Mouse (Mus musculus) hindbrain, postnatal 0 days (tissue): ENCODE data around the gene Gnl1. TPM values are rescaled to one million over a fixed set of nuclear protein-coding genes. Genes with fewer than 3 reads are reported as not detected.

Source experiments
- ATAC-seq: fragments of 200-750 bp; cut with Nextera tagmentation; 2 replicates; pipeline ENCODE4 v1.8.0; 2017; ENCODE audit warnings: mild to moderate bottlenecking, moderate TSS enrichment, moderate library complexity
- DNase-seq: peaks from one replicate; pipeline ENCODE4 v3.0.0-alpha.2; 2015; ENCODE audit warnings: low spot score
- H3K27ac ChIP-seq: fragments of 300-500 bp; sonication (generic); 2 replicates; pipeline ENCODE4 v1.5.1; 2014; ENCODE audit warnings: mild to moderate bottlenecking
- H3K27me3 ChIP-seq: fragments of 300-500 bp; sonication (generic); 2 replicates; pipeline ENCODE4 v1.6.1; 2014; ENCODE audit warnings: low read length, mixed read lengths; ENCODE audit not compliant: insufficient read depth
- H3K36me3 ChIP-seq: fragments of 300-500 bp; sonication (generic); 2 replicates; pipeline ENCODE4 v1.6.1; 2014; ENCODE audit warnings: low read length, mixed read lengths; ENCODE audit not compliant: insufficient read depth
- H3K4me1 ChIP-seq: fragments of 300-500 bp; sonication (generic); 2 replicates; pipeline ENCODE4 v1.6.1; 2014; ENCODE audit warnings: antibody characterized with exemption, low read length, mixed read lengths; ENCODE audit not compliant: insufficient read depth
- H3K4me2 ChIP-seq: fragments of 300-500 bp; sonication (generic); 2 replicates; pipeline ENCODE4 v1.6.1; 2014; ENCODE audit warnings: low read depth, mild to moderate bottlenecking, low read length, moderate library complexity, mixed read lengths
- H3K4me3 ChIP-seq: fragments of 300-500 bp; sonication (generic); 2 replicates; pipeline ENCODE4 v1.5.1; 2014; ENCODE audit warnings: low read length
- H3K9ac ChIP-seq: fragments of 300-500 bp; sonication (generic); replicated peaks from 2 replicates; pipeline ENCODE4 v1.6.1; 2014; ENCODE audit warnings: mild to moderate bottlenecking, low read length, moderate library complexity, mixed read lengths
- H3K9me3 ChIP-seq: fragments of 300-500 bp; sonication (generic); 2 replicates; pipeline ENCODE4 v1.6.1; 2016; ENCODE audit warnings: low read length, mixed read lengths
- CTCF ChIP-seq: IDR thresholded peaks from 2 replicates; pipeline ENCODE4 v1.5.1; 2016; ENCODE audit warnings: antibody characterized with exemption, control low read depth, low read depth
- WGBS: fragments of 180-500 bp; shearing (Covaris S2); extraction: QIAGEN DNeasy Blood & Tissue Kit; methylation state at CpG from one replicate; pipeline ENCODE4 v1.1.7; 2014; 5-methylcytosine and 5-hydroxymethylcytosine counted together
- polyA plus RNA-seq: library from polyadenylated mRNA; unstranded; fragments of >200 nt; fragmentation: Nextera tagmentation; extraction: Ambion mirVana; gene quantifications from 2 replicates; pipeline ENCODE4 v1.2.1, GENCODE M21; 2015
- total RNA-seq: library from RNA; depleted of rRNA; stranded (reverse); fragments of >200 nt; gene quantifications from 2 replicates; pipeline ENCODE4 v1.2.3, GENCODE M21; 2014

The Gnl1 gene
- total and polyA plus RNA-seq, 2 experiments from 2014 or later, result 76.2 to 106 TPM

DNA sequence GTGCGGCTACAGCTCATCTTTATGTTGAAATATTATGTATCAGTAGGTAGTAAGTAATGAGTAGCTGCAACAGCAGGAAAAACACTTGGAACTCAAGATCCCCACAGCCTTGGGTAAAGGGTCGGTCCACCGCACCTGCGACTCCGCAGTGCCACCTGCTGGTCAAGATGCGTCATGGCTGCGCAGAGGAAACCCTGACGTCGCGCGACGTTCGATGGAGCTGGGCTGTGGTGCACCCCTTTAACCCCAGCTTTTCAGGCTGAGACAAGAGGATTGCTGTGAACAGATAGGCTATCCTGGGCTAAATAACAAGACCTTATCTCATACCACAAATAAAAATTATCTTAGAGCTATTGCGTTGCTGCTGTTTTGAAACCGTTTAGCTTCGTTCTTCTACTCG, 14.0 kb downstream of the Gnl1 start:
- Histone ChIP-seq H3K9me3 (no peaks in the 10 kb centered on the region), H3K27me3 (no peaks in the 10 kb centered on the region), H3K9ac (no peak overlapping the region; the same call in 1 of the 2 replicates), H3K36me3 (peaks cover 7% of the 10 kb centered on the region), H3K27ac (peak overlapping the region; percentile 77; the same call in 1 of the 2 replicates), H3K4me2 (peak overlapping the region; percentile 66), H3K4me1 (no peaks in the 10 kb centered on the region), H3K4me3 (peak overlapping the region; percentile 57)
- TF ChIP-seq CTCF, result peak; percentile 99
- 7% methylated on average over 17 of the region's 17 CpGs for WGBS
- DNase-seq, result peak; percentile 93
- ATAC-seq, result peak; percentile 77

DNA sequence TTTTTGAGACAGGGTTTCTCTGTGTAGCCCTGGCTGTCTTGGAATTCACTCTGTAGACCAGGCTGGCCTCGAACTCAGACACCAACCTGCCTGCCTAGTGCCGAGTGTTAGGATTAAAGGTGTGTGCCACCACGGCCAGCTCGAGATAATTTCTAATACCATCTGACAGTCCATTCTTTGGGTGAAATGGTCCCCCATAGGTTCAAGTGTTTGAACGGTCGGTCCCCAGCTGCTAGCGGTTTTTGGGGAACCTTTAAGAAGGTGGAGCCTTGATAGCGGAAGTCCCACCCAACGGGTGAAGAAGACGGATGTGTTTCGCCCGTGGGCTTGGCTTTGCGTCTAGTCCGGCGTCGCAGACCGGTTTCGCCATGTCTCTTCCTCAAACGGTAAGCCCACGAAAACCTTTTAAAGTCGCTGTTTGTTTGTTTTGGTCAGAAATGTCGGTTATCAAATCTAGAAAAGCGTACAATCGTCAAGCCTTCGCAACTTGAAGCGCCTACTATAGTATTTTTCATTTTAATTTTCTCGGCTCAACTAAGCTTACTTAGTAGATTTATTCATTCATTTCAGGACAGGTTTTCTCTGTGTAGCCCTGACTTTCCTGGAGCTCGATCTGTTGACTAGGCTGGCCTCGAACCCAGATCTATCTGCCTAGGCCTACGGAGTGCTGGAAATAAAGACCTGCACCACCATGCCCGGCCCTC, 14.7 kb downstream of the Gnl1 start:
- H3K9me3 ChIP-seq, result no peaks in the 10 kb centered on the region
- ATAC-seq (peak; percentile 65), DNase-seq (peak; percentile 94)
- peak overlapping the region; percentile 77 for H3K27ac ChIP-seq
- peak overlapping the region; percentile 57 for H3K4me3 ChIP-seq
- peak overlapping the region; percentile 66 for H3K4me2 ChIP-seq
- H3K4me1 ChIP-seq, result no peaks in the 10 kb centered on the region
- WGBS, result 3% methylated on average over 31 of the region's 31 CpGs
- 0 out of 2 replicates have a peak, but pooled peaks cover under 1% of the 10 kb centered on the region for H3K36me3 ChIP-seq
- no peaks in the 10 kb centered on the region for H3K27me3 ChIP-seq
- no peak for TF ChIP-seq CTCF
- H3K9ac ChIP-seq, result peak overlapping the region; percentile 65

DNA sequence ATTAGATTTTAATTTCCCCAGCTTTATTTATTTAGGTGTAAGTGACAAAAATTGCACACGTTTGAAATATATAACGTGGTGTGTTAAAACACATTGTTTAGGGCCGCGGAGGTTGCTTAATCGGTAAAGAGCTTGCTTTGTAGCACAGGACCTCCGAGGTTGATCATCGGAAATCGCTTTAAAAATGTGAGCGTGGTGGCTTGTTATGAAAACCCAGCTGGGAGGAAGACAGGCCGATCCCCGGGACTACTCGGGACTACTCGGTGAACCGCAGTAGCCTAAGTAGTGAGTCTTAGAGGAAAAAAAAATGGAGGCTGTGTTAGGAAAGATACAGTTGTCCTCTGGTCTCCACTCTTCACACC, 15.2 kb downstream of the Gnl1 start:
- peak; percentile 23 for DNase-seq
- H3K4me3 ChIP-seq, result peak overlapping the region; percentile 57
- H3K36me3 ChIP-seq, result no peaks in the 10 kb centered on the region
- WGBS, result 3% methylated on average over 14 of the region's 14 CpGs
- no peaks in the 10 kb centered on the region for H3K9me3 ChIP-seq
- TF ChIP-seq CTCF, result no peak
- H3K27ac ChIP-seq, result peak overlapping the region; percentile 77
- peak overlapping the region; percentile 66 for H3K4me2 ChIP-seq
- no peaks in the 10 kb centered on the region for H3K4me1 ChIP-seq
- H3K9ac ChIP-seq, result peak overlapping the region; percentile 65
- no peak for ATAC-seq
- H3K27me3 ChIP-seq, result no peaks in the 10 kb centered on the region

DNA sequence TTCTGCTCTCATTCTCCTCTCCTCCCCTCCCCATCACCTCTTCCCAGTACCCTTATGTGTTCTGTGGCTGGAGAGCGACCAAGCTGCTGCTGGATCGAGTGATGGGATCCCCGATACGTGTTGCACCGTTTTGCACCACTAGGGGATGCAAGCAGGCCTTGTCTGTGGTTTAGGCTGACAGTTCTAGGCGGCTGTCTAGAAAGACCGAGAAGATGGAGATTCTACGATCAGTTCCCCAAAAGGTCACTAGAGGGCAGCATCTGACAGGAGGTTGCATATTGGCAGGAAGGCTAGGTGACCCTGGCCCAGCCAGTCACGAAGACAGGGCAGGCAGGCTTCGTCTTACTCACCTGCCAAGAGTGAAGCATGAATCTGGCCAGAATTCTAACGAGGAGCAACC, 17.3 kb downstream of the Gnl1 start:
- ATAC-seq (peak; percentile 68), DNase-seq (peak; percentile 96)
- TF ChIP-seq CTCF, result peak; percentile 100
- WGBS, result 2% methylated on average over 11 of the region's 11 CpGs
- Histone ChIP-seq H3K36me3 (no peaks in the 10 kb centered on the region), H3K27ac (no peak overlapping the region), H3K4me1 (no peaks in the 10 kb centered on the region), H3K4me3 (no peak overlapping the region), H3K27me3 (no peaks in the 10 kb centered on the region), H3K9me3 (no peaks in the 10 kb centered on the region), H3K4me2 (no peak overlapping the region), H3K9ac (no peak overlapping the region)

DNA sequence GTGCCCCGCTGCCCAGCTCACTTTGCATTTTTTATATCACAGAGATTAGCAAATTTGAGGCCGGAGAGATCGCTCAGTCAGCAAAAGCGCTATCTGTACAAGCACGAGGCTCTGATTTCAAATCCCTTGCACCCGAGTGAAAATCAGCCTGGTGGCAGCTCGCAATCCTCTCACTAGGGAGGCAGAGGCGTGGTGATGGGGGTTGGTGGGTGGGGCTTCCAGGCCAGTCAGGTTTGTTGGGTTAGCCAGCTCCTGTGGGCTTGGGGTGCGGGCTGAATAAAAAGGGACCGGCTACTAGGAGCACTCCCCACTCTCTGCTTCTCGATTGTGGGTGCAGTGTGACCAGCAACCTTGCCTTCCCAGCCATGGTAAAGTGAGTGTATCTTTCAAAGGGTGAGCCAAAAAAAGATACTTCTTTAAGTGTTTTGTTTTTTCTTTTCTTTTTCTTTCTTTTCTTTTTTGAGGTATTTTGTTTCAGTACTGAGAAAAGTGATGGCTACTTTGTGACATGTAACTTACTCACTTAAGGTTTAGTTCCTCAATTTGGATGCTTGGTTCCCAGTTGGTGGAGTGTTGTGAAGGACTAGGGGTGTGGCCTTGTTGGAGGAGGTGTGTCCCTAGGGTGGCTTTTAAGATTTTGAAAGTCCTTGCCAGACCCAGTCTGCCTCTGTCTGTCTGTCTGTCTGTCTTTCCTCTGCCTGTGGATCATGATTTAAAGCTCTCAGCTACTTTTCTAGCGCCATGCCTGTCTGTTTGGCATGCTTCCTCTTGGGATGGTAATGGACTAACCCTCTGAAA, 18.3 kb downstream of the Gnl1 start:
- no peaks in the 10 kb centered on the region for H3K4me1 ChIP-seq
- no peak overlapping the region for H3K4me3 ChIP-seq
- no peak overlapping the region for H3K4me2 ChIP-seq
- no peaks in the 10 kb centered on the region for H3K27me3 ChIP-seq
- no peak overlapping the region for H3K27ac ChIP-seq
- DNase-seq, result no peak
- no peak overlapping the region for H3K9ac ChIP-seq
- no peaks in the 10 kb centered on the region for H3K36me3 ChIP-seq
- 52% methylated on average over 12 of the region's 12 CpGs for WGBS
- ATAC-seq, result no peak
- no peak for TF ChIP-seq CTCF
- H3K9me3 ChIP-seq, result no peaks in the 10 kb centered on the region

DNA sequence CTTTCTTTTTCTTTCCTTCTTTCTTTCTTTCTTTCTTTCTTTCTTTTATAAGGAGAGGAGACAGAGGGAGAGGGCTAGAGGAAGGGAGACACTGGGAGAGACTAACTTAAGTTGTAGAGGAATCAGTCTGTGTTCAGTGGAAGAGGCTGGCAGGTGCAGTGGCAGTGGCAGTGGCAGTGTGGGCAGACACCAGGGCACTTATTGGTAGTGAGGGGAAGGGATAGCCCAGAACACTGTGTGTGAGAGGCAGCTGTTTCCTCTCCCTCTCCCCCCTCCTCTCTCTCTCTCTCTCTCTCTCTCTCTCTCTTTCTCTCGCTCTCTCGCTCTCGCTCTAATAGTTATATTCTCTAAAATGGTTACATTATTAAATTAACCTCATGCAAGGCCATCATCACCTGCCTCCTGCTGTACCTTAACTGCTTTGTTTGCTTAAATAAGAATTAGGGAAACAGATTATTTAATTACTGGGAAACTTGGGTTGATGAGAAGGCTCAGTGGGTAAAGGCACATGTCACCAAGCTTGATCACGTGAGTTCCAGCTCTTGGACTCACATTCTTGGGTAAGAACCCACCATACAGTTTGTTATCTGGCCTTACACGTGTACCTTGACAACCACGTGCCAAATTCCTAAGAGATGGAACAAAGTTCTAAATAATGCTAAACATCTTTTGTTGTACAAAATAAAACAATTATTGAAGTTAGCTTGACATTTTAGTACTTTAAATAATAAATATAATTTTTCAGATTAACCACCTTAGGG, 19.1 kb downstream of the Gnl1 start:
- no peaks in the 10 kb centered on the region for H3K27me3 ChIP-seq
- H3K4me1 ChIP-seq, result no peaks in the 10 kb centered on the region
- no peak for ATAC-seq
- no peak for DNase-seq
- no peak overlapping the region for H3K4me3 ChIP-seq
- H3K9me3 ChIP-seq, result no peaks in the 10 kb centered on the region
- H3K36me3 ChIP-seq, result no peaks in the 10 kb centered on the region
- no peak overlapping the region for H3K9ac ChIP-seq
- no peak for TF ChIP-seq CTCF
- 90% methylated on average over 6 of the region's 6 CpGs for WGBS
- no peak overlapping the region for H3K4me2 ChIP-seq
- no peak overlapping the region for H3K27ac ChIP-seq
